Mouse (Mus musculus) hindbrain, postnatal 0 days (tissue): ENCODE results near the gene Ccdc162. TPM values are rescaled to one million over a fixed set of nuclear protein-coding genes. Genes with fewer than 3 reads are reported as not detected.
A peak's percentile ranks its signal among the peaks of the same experiment; 100 is the strongest.
"Not testable (repeated sequence)": the region's sequence is repeated elsewhere in the genome, so short reads cannot be mapped to it uniquely, and the experiment has no call there.

Experiments
- ATAC-seq: fragments of 200-750 bp; cut with Nextera tagmentation; 2 replicates; pipeline ENCODE4 v1.8.0; 2017; ENCODE audit warnings: mild to moderate bottlenecking, moderate TSS enrichment, moderate library complexity
- DNase-seq: peaks from one replicate; pipeline ENCODE4 v3.0.0-alpha.2; 2015; ENCODE audit warnings: low spot score
- H3K27ac ChIP-seq: fragments of 300-500 bp; sonication (generic); 2 replicates; pipeline ENCODE4 v1.5.1; 2014; ENCODE audit warnings: mild to moderate bottlenecking
- H3K27me3 ChIP-seq: fragments of 300-500 bp; sonication (generic); 2 replicates; pipeline ENCODE4 v1.6.1; 2014; ENCODE audit warnings: low read length, mixed read lengths; ENCODE audit not compliant: insufficient read depth
- H3K36me3 ChIP-seq: fragments of 300-500 bp; sonication (generic); 2 replicates; pipeline ENCODE4 v1.6.1; 2014; ENCODE audit warnings: low read length, mixed read lengths; ENCODE audit not compliant: insufficient read depth
- H3K4me1 ChIP-seq: fragments of 300-500 bp; sonication (generic); 2 replicates; pipeline ENCODE4 v1.6.1; 2014; ENCODE audit warnings: antibody characterized with exemption, low read length, mixed read lengths; ENCODE audit not compliant: insufficient read depth
- H3K4me2 ChIP-seq: fragments of 300-500 bp; sonication (generic); 2 replicates; pipeline ENCODE4 v1.6.1; 2014; ENCODE audit warnings: low read depth, mild to moderate bottlenecking, low read length, moderate library complexity, mixed read lengths
- H3K4me3 ChIP-seq: fragments of 300-500 bp; sonication (generic); 2 replicates; pipeline ENCODE4 v1.5.1; 2014; ENCODE audit warnings: low read length
- H3K9ac ChIP-seq: fragments of 300-500 bp; sonication (generic); replicated peaks from 2 replicates; pipeline ENCODE4 v1.6.1; 2014; ENCODE audit warnings: mild to moderate bottlenecking, low read length, moderate library complexity, mixed read lengths
- H3K9me3 ChIP-seq: fragments of 300-500 bp; sonication (generic); 2 replicates; pipeline ENCODE4 v1.6.1; 2016; ENCODE audit warnings: low read length, mixed read lengths
- CTCF ChIP-seq: IDR thresholded peaks from 2 replicates; pipeline ENCODE4 v1.5.1; 2016; ENCODE audit warnings: antibody characterized with exemption, control low read depth, low read depth
- WGBS: fragments of 180-500 bp; shearing (Covaris S2); extraction: QIAGEN DNeasy Blood & Tissue Kit; methylation state at CpG from one replicate; pipeline ENCODE4 v1.1.7; 2014; 5-methylcytosine and 5-hydroxymethylcytosine counted together
- polyA plus RNA-seq: library from polyadenylated mRNA; unstranded; fragments of >200 nt; fragmentation: Nextera tagmentation; extraction: Ambion mirVana; gene quantifications from 2 replicates; pipeline ENCODE4 v1.2.1, GENCODE M21; 2015
- total RNA-seq: library from RNA; depleted of rRNA; stranded (reverse); fragments of >200 nt; gene quantifications from 2 replicates; pipeline ENCODE4 v1.2.3, GENCODE M21; 2014

Ccdc162 gene
- total and polyA plus RNA-seq, 2 experiments from 2014 or later, result 2.1 to 3.3 TPM

GRCm38 (mm10) chr10:41674362-41674761, 42.1 kb downstream of the Ccdc162 start:
- no peak overlapping the region for H3K4me2 ChIP-seq
- DNase-seq, result no peak
- H3K27ac ChIP-seq, result no peak overlapping the region
- no peaks in the 10 kb centered on the region for H3K9me3 ChIP-seq
- 0 out of 2 replicates have a peak, but pooled peaks cover 8% of the 10 kb centered on the region for H3K4me1 ChIP-seq
- H3K4me3 ChIP-seq, result no peak overlapping the region
- H3K9ac ChIP-seq, result no peak overlapping the region
- H3K36me3 ChIP-seq, result no peaks in the 10 kb centered on the region
- 76% methylated on average over 3 of the region's 3 CpGs for WGBS
- no peak for ATAC-seq
- no peaks in the 10 kb centered on the region for H3K27me3 ChIP-seq
- TF ChIP-seq CTCF, result no peak

DNA sequence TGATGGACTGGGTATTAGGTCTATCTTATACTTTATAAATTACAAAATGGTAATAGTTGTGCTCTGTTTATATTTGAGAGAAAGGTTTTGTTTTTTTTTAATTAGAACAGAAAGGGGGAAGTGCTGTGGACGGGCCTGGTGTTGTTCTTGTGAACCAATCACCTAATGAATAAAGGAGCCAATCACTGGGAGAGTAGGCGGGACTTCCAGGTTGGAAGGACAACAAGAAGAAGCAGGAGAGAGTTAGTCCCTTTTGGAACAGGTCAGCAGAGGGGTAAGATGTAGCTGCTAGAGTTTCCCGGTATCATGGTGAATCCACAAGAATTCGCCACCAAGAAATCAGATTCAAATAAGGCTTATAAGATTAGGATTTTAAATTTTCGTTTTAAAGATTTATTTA, 46.2 kb downstream of the Ccdc162 start:
- Histone ChIP-seq H3K9ac (no peak overlapping the region), H3K27ac (no peak overlapping the region), H3K4me1 (no peaks in the 10 kb centered on the region), H3K4me3 (no peak overlapping the region), H3K27me3 (no peaks in the 10 kb centered on the region), H3K4me2 (no peak overlapping the region), H3K36me3 (no peaks in the 10 kb centered on the region), H3K9me3 (peaks cover 4% of the 10 kb centered on the region; the same call in 1 of the 2 replicates)
- WGBS, result 81% methylated on average over 5 of the region's 5 CpGs
- ATAC-seq (no peak), DNase-seq (no peak)
- TF ChIP-seq CTCF, result no peak

GRCm38 (mm10) chr10:41665498-41665897, 50.9 kb downstream of the Ccdc162 start:
- no peak overlapping the region for H3K4me2 ChIP-seq
- H3K27ac ChIP-seq, result no peak overlapping the region
- ATAC-seq (no peak), DNase-seq (no peak)
- H3K27me3 ChIP-seq, result no peaks in the 10 kb centered on the region
- no peak overlapping the region for H3K4me3 ChIP-seq
- H3K9ac ChIP-seq, result no peak overlapping the region
- H3K36me3 ChIP-seq, result no peaks in the 10 kb centered on the region
- peaks cover 4% of the 10 kb centered on the region; the same call in 1 of the 2 replicates for H3K9me3 ChIP-seq
- 87% methylated on average over 1 of the region's 1 CpGs for WGBS
- H3K4me1 ChIP-seq, result no peaks in the 10 kb centered on the region
- no peak for TF ChIP-seq CTCF

GRCm38 (mm10) chr10:41659671-41660070, 56.8 kb downstream of the Ccdc162 start:
- ATAC-seq, H3K27me3 ChIP-seq, H3K36me3 ChIP-seq, H3K9me3 ChIP-seq, DNase-seq, H3K4me1 ChIP-seq, H3K9ac ChIP-seq, H3K4me3 ChIP-seq, H3K27ac ChIP-seq, H3K4me2 ChIP-seq: not testable (repeated sequence)
- 94% methylated on average over 6 of the region's 6 CpGs for WGBS

- H3K9ac ChIP-seq, H3K4me1 ChIP-seq, H3K36me3 ChIP-seq, H3K4me2 ChIP-seq, H3K9me3 ChIP-seq, ATAC-seq, DNase-seq, H3K4me3 ChIP-seq, H3K27ac ChIP-seq, H3K27me3 ChIP-seq: not testable (repeated sequence)
These were observed 60.8 kb downstream of the Ccdc162 start for GRCm38 (mm10) chr10:41655684-41656083.

DNA sequence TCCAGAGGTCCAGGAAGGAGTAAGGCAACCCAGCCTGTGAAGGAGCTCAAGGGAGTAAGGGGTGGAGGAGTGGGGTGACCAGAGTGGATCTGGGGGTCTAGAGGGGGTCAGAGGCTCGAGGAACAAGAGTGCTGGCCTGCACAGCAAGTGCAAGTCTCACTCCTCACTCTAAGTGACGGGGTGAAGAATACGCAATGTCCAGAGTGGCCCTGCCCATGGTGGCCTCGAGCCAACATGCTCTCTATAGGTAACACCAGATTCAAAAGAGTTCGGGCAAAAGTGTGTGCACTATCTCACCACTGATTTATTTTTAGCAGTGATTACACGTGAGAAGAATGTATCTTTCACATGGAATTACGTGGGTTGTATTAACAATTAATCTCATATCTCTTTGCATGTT, 63.4 kb downstream of the Ccdc162 start:
- no peaks in the 10 kb centered on the region for H3K9me3 ChIP-seq
- H3K9ac ChIP-seq, result no peak overlapping the region
- H3K36me3 ChIP-seq, result no peaks in the 10 kb centered on the region
- no peak overlapping the region for H3K4me3 ChIP-seq
- DNase-seq (no peak), ATAC-seq (no peak)
- TF ChIP-seq CTCF, result no peak
- no peak overlapping the region for H3K27ac ChIP-seq
- 81% methylated on average over 7 of the region's 7 CpGs for WGBS
- H3K27me3 ChIP-seq, result no peaks in the 10 kb centered on the region
- no peaks in the 10 kb centered on the region; the same call in 1 of the 2 replicates for H3K4me1 ChIP-seq
- H3K4me2 ChIP-seq, result no peak overlapping the region

DNA sequence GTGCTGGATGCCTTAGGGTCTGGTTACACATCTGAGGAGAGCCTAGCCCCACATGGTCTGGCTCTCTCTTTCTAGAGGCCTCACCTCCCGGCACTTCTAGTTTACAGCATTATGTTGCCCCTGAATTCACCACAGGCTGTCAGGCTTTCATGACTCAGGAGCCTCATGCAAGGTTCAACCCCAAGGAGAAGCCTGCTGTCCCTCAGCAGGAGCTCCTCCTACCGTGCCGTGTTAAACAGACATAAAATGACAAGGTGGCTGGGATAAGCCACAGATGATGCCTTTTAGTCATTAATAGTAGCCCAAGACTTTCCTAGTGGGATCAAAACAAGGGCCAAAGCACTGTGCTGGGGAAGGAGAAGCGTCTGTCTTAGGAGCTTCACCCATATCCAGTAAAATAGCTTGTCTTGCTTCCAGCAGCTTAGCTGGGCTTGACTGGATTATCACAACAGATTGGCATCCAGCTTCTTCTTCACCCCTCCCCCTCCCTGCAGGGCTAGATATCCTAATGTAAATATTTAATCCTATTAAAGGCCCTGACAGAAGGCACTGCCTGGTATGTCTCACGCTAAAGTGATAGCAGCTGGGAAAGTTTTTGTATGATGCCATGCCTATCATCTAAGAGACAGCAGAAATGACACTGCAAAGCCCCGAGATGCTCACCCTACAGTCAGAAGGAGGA, 64.2 kb downstream of the Ccdc162 start:
- DNase-seq (peak; percentile 70), ATAC-seq (peak; percentile 41)
- no peak for TF ChIP-seq CTCF
- H3K4me1 ChIP-seq, result no peaks in the 10 kb centered on the region; the same call in 1 of the 2 replicates
- no peak overlapping the region for H3K4me3 ChIP-seq
- H3K36me3 ChIP-seq, result no peaks in the 10 kb centered on the region
- H3K27ac ChIP-seq, result peak overlapping the region; percentile 62; the same call in 1 of the 2 replicates
- H3K9ac ChIP-seq, result no peak overlapping the region
- H3K27me3 ChIP-seq, result no peaks in the 10 kb centered on the region
- H3K9me3 ChIP-seq, result no peaks in the 10 kb centered on the region
- H3K4me2 ChIP-seq, result no peak overlapping the region
- 34% methylated on average over 6 of the region's 6 CpGs for WGBS
